Mouse (Mus musculus): ENCODE results near the gene Tex38.
A peak's percentile ranks its signal among the peaks of the same experiment; 100 is the strongest.

Tex38 gene

DNA sequence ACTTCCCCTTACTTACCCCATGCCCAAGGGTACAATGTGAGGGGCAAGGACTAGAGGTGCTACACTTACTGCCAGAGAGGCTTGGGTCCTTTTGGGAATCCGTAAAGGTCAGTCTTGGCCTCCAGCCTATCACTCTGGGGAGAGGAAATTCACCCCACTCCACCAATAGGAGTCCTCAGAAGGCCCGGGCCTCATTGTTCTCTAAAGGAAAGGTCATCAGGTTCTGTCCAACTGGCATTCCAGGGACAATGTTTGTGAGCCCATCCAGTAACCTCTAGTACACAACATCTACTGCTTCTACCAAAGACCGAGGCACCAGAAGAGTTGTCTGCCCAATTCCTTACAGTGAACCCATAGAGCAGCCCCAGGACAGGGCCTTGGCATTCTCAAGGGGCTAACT lies at the start of gene Tex38:
TSS of gene Tex38 (minus strand) at position 101 of the 400 bp plus-strand sequence.
- no peak for DNase-seq (ENCODE audit: low read depth, low spot score)

GRCm38 (mm10) chr4:115830491-115830890 lies 49.7 kb upstream of the Tex38 start:
- no peak for DNase-seq (ENCODE audit: low read depth, low spot score)

DNA sequence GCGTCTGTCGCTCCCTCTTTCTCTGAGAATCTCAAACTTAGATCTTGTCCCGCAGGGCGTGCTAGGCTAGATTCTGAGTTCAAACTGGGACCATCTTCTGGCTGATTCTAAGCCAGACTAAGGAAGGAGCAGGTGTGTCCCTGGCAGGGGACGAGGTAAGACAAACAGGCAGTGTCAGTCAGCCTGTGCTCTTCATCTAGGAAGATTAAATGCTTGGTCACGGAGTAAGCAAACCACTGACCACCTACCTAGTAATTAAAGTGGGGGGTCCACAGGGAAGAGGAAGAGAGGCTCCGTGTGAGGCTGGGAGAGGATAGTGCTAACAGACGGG lies 47.7 kb upstream of the Tex38 start:
- no peak for DNase-seq (ENCODE audit: low read depth, low spot score)

GRCm38 (mm10) chr4:115827888-115828571 lies 47.2 kb upstream of the Tex38 start, which contains the start of gene Mob3c:
Gene Mob3c, plus strand, starts transcription at chr4:115828092.
- DNase-seq (ENCODE audit: low read depth, low spot score) = peak; percentile 74

- no peak for DNase-seq (ENCODE audit: low read depth, low spot score)
Measured at GRCm38 (mm10) chr4:115827535-115827887, 46.7 kb upstream of the Tex38 start.

DNA sequence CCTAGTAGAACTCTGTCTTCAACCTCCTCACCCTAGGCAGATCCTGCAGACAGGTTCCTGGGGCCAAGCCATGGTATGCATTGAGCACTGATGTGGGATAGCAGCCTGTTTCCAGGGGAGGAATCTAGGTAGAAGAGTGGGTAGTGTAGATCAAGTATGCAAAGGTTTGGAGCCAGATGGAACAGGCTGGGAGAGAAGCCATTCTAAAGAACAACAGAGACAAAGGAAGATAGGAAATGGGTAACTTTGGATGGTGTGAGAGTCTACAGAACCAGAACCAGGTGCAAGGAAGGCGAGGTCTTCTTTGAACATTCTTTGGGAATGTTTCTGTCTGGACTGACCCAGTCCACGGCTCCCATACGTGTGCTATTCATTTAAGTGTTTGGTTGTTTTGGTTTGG lies 46.2 kb upstream of the Tex38 start:
- no peak for DNase-seq (ENCODE audit: low read depth, low spot score)

GRCm38 (mm10) chr4:115825271-115825670 lies 44.5 kb upstream of the Tex38 start:
- DNase-seq (ENCODE audit: low read depth, low spot score) = no peak

GRCm38 (mm10) chr4:115824178-115824577 lies 43.4 kb upstream of the Tex38 start:
- no peak for DNase-seq (ENCODE audit: low read depth, low spot score)

DNA sequence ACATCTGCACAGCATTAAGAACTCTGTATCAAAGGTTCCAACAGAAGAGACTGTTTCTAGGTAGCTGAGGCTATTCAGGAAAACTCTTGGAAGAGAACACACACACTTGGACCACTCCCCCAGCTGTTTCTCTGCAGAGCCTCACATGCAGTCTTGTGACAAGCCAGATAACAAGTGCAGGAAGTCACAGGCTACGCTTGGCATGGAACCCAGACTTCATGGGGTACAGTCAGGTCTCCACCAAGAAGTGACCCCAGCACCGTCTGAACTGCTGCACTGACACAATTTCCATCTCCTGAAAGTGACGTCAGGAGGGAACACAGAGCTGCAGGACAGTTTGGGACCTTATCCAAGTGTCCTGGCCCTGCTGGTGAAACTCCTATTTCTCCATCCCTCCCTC lies 41.1 kb upstream of the Tex38 start:
- DNase-seq (ENCODE audit: low read depth, low spot score) = no peak

DNA sequence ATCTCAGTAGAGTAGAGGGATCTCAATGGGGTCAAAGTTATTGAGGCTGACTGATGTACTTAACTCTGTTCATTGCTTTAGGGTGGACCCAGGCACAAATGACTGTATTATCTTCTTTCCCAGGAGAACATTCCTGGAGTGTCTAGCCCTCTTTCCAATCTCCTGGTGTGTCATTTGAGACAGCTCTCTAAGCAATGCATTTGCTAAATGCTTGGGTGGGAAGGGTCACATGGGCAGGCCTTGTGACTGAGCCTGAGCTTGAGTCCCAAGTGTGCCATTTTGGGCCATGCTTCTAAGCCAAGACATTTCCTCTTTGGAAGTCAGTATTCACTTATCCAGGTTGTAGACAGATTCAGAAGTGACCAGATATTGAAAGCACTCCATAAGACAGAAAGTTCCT lies 40.6 kb upstream of the Tex38 start:
- no peak for DNase-seq (ENCODE audit: low read depth, low spot score)

DNA sequence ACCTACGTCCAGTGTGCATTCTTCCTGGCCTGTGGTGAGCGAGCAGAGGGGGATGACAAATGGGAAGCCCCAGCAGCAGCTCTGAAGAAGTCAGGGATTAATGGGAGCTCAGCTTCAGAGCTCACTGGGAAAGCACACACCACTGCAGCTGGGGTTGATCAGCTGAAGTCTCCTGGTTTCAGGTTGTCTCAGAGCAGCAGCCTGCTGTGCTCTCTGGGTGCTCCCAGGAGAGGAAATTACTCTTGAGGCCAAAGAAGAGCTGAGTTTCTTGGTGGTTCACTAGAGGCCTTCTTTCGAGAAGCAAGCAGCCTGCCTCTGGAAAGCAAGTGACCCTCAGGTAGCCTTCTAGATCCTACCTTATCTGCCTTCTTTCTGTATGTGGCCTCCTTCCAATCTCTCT lies 40.1 kb upstream of the Tex38 start:
- DNase-seq (ENCODE audit: low read depth, low spot score) = no peak

DNA sequence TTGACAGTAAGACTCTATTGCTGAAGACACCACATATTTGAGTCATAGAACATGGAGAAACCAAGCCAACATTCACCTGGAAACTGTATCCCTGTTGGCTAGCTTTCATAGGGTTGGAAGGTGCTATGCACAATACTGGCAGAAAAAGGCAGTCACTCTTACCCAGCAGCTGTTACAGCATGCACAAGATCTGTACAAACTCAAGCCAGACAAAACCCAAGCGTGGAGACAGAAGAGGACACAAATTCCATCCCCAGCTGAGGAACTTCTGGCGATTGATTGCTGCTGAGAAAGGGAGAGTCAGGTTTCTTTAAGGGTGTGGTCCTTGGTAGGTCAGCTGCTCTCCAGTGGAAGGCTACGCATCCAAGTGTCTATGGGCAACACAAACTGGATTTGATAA lies 39.4 kb upstream of the Tex38 start:
- no peak for DNase-seq (ENCODE audit: low read depth, low spot score)

- DNase-seq (ENCODE audit: low read depth, low spot score) = no peak
Measured at GRCm38 (mm10) chr4:115815606-115816005, 34.8 kb upstream of the Tex38 start.

GRCm38 (mm10) chr4:115812326-115812725 lies 31.5 kb upstream of the Tex38 start:
- DNase-seq (ENCODE audit: low read depth, low spot score) = no peak

- DNase-seq (ENCODE audit: low read depth, low spot score) = no peak
Measured at GRCm38 (mm10) chr4:115799981-115800380, 19.2 kb upstream of the Tex38 start.

GRCm38 (mm10) chr4:115795360-115795759 lies 14.5 kb upstream of the Tex38 start:
- no peak for DNase-seq (ENCODE audit: low read depth, low spot score)

DNA sequence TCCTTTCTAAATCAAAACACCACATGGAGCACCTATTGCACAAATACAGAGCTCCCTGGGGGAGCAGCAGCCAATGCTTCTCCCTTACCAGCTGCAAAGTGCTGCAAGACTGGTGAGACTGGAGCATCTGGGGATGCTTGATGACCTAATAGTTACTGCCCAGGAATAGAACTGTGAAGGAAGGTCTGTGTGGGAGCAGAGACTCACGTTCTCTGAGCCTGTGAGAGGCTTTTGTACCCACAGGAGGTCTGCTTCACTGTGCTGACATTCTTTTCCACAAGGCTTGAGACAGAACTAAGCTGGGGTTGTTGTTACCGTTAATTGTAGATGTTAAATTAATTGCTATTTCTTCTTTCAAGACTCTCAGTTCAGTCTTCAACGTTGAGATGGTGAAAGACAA lies 10.0 kb upstream of the Tex38 start:
- DNase-seq (ENCODE audit: low read depth, low spot score) = no peak

DNA sequence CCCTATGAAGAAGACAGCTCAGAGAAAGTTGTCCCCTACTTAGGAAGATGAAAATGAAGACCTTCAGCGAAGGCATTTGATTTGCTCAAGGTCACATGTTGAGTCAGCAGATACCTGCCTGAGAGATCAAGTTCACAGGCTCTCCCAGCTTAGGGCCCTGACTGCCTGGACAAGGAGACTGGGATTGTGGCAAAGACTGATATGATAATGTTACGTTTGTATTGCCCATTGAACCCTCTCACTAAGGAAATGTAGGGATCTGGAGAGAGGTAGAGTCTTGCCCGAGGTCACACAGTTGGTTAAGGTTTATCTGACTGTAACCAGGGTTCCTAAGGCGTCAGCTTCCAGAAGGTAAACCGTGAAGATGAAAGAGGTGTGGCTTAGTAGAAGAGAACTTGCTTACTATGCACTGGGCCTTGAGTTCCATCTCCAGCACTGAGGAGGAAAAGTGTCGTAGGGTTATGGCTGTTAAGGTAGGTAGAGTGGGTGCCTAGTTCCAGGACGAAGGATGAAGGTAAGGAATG lies 4.8 kb upstream of the Tex38 start:
- DNase-seq (ENCODE audit: low read depth, low spot score) = peak; percentile 28

DNA sequence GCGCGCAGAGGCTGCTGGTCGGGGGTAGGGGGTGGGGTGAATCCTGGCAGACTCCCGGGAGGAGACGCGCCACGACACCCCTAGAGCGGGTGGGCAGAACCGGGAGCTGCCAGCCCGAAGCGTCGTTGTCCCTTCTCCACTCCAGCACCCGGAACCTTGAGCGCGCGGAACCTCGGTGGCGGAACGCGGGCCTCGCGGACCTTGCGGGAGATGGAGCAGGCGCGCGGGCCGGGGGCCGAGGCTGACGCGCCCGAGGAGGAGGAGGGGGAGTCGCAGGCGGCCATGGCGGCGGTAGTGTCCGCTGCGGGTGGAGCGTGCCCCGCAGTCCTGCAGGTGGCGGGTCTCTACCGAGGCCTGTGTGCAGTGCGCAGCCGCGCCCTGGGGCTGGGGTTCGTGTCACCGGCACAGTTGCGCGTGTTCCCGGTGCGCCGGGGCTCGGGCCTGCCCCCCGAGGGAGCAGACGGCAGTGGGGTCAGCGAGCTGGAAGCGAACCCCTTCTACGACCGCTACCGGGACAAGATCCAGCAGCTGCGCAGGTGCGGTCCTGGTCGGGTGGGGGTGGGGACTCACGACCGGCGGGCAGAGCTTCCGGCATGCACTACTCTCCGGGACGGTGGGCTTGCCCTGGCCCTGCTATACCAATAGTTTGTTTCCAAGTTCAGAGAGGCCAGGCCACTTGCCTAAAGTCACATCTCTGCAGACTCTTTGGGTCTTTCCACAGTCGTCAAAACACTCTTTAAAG lies 4.1 kb upstream of the Tex38 start, which contains the start of gene Atpaf1:
TSS of gene Atpaf1 (plus strand) at position 44 of the 742 bp plus-strand sequence.
- peak; percentile 54 for DNase-seq (ENCODE audit: low read depth, low spot score)

GRCm38 (mm10) chr4:115782026-115782805 lies 1.4 kb upstream of the Tex38 start:
- DNase-seq (ENCODE audit: low read depth, low spot score) = peak; percentile 64

GRCm38 (mm10) chr4:115780269-115780668 lies 549 bp downstream of the Tex38 start:
- DNase-seq (ENCODE audit: low read depth, low spot score) = no peak

- no peak for DNase-seq (ENCODE audit: low read depth, low spot score)
Measured at GRCm38 (mm10) chr4:115777627-115778026, 3.2 kb downstream of the Tex38 start.
